Mouse (Mus musculus): ENCODE results near the gene Mrpl20.
"Not testable (repeated sequence)": the region's sequence is repeated elsewhere in the genome, so short reads cannot be mapped to it uniquely, and the experiment has no call there.

Gene Mrpl20

GRCm38 (mm10) chr4:155783486-155784080 is 19.1 kb upstream of the Mrpl20 start:
- peak; percentile 45 for DNase-seq (ENCODE audit: low read depth, low spot score)

- peak; percentile 72 for DNase-seq (ENCODE audit: low read depth, low spot score)
These were observed 18.5 kb upstream of the Mrpl20 start for GRCm38 (mm10) chr4:155784081-155784701.

GRCm38 (mm10) chr4:155785246-155785645 is 17.4 kb upstream of the Mrpl20 start:
- DNase-seq (ENCODE audit: low read depth, low spot score) = no peak

DNA sequence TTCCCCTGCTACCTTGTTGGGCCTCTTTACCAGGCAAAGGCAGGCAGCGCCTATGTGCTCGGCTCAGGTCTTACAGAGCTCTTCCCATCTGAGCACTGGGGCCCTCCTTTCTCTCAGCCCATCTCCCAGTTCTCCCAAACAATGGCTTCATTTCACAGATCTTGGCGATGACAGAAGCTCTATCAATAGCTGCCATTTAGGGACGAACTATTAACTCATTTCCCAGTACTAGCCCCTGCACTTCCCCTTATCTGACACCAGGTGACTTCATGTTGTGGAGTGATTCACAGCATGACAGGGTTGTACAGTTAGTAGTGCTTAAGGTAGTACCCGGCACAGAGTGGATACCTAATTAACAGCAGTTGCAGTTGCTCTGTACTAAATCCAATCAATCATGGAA is 16.9 kb upstream of the Mrpl20 start, which contains the start of gene Tmem88b:
Tmem88b (minus strand) TSS at position 56 of the 400 bp plus-strand sequence.
- peak; percentile 55 for DNase-seq (ENCODE audit: low read depth, low spot score)

- no peak for DNase-seq (ENCODE audit: low read depth, low spot score)
These were observed 14.4 kb upstream of the Mrpl20 start for GRCm38 (mm10) chr4:155788300-155788699.

- DNase-seq (ENCODE audit: low read depth, low spot score) = not testable (repeated sequence)
These were observed 13.8 kb upstream of the Mrpl20 start for GRCm38 (mm10) chr4:155788833-155789232.

DNA sequence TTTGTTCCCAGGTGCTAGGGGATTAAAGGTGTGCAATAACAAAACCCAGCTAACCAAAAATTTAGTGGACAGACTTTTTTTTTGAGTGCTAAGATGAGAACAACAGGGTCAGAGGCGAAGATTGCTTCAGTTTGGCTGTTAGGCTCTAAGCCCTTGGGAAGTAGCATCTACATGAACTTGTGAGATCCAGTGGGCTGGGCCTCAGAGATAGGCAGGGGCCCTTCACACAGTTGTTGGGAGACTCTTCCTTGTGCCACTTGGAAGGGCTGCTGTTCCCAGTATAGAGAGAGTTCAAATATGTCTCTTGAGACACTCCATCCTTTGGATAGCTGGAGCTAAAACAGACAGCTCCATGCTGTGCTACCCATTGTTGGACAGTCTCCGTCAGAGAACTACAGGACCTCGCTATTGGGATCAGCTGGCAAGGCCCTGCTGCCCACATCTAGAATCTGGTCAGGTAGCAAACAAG is 12.6 kb upstream of the Mrpl20 start, which contains the start of gene Ankrd65:
Ankrd65 (plus strand) TSS at position 419 of the 469 bp plus-strand sequence.
- DNase-seq (ENCODE audit: low read depth, low spot score) = no peak

GRCm38 (mm10) chr4:155790650-155791161 is 12.0 kb upstream of the Mrpl20 start:
- no peak for DNase-seq (ENCODE audit: low read depth, low spot score)

DNA sequence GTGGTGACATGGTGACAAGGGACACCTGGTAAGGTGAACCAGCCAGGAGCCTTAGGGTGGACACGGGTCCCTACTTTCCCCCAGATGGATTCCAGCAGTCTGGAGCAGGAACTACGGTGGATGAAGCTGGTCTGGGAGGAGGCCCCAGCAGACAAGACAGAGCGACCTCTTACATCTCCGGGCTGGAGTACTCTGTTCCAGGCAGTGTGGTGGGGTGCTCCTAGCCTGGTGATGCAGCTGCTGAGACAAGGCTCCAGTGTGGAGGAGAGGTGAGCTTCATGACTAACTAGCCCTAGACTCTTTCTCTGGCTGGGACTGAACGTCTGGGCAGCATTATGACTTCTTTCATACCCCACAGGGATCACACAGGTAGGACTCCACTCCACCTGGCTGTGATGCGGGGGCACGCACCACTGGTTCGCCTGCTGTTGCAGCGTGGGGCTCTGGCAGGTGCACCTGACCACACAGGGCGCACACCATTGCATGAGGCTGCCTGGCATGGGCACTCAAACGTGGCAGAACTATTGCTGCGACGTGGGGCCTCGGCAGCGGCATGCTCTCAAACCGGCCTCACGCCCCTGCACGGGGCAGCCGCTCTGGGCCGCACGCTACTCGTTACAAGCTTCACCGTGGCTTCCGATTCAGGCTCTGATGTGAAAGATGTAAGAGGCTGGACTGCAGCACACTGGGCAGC is 11.3 kb upstream of the Mrpl20 start:
- no peak for DNase-seq (ENCODE audit: low read depth, low spot score)

- no peak for DNase-seq (ENCODE audit: low read depth, low spot score)
These were observed 8.9 kb upstream of the Mrpl20 start for GRCm38 (mm10) chr4:155793730-155794129.

DNA sequence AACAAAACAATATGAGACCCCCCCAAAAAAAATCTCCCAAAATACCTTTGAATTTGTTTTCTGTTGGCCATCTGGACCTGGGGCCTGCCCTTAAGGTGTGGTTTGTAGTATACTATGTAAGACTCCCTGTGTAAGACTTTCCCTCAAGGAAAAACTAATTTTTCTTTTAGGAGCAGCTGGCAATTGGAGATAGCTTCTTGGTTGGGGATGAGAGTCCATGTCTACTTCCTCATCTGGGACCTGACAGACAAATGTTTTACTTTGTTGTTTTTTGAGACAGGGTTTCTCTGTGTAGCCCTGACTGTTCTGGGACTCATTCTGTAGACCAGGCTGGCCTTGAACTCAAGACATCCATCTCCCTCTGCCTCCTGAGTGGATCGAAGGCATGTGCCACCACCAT is 603 bp upstream of the Mrpl20 start:
- no peak for DNase-seq (ENCODE audit: low read depth, low spot score)

GRCm38 (mm10) chr4:155803340-155804041 is 813 bp downstream of the Mrpl20 start:
- DNase-seq (ENCODE audit: low read depth, low spot score) = peak; percentile 96

DNA sequence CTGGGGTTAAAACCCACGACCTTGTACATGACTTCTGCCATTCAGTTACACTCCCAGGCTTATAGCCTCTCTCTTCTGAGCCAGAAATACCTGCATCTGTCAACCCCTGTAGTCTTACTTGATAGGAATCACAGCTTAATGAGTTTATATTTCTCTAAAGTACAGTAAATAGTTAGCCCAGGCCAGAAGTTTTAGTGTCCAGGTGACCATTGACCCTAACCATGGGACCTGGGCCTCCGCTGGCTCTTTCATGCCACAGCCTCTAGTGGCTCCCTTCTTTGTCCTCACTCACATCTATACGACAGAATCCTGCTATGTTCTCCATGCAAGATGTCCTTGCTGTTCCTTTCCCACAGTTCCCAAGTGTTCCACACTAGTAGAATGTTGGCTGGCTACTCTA is 5.2 kb downstream of the Mrpl20 start:
- DNase-seq (ENCODE audit: low read depth, low spot score) = no peak

- peak; percentile 96 for DNase-seq (ENCODE audit: low read depth, low spot score)
These were observed 9.4 kb downstream of the Mrpl20 start, which contains the start of gene Ccnl2 for GRCm38 (mm10) chr4:155811929-155812664. Gene Ccnl2, plus strand, starts transcription at chr4:155812489.

GRCm38 (mm10) chr4:155812665-155813181 is 10.0 kb downstream of the Mrpl20 start:
- DNase-seq (ENCODE audit: low read depth, low spot score) = peak; percentile 62

GRCm38 (mm10) chr4:155817533-155817932 is 14.9 kb downstream of the Mrpl20 start:
- DNase-seq (ENCODE audit: low read depth, low spot score) = no peak

GRCm38 (mm10) chr4:155821025-155821424 is 18.3 kb downstream of the Mrpl20 start:
- peak; percentile 48 for DNase-seq (ENCODE audit: low read depth, low spot score)

DNA sequence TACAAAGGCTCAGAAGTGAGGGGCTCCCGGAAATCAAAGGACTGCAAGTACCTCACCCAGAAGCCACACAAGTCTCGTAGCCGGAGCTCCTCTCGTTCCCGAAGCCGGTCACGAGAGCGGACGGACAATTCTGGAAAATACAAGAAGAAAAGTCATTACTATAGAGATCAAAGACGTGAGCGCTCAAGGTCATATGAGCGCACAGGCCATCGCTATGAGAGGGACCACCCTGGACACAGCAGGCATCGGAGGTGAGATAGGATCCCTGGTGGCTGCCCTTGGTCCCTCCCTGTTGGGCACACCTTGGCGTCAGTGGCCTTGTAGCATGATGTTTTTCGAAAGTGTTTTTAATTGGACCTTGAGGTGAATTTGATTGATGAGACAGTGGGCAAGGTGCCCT is 20.8 kb downstream of the Mrpl20 start:
- no peak for DNase-seq (ENCODE audit: low read depth, low spot score)

- no peak for DNase-seq (ENCODE audit: low read depth, low spot score)
These were observed 27.2 kb downstream of the Mrpl20 start for GRCm38 (mm10) chr4:155829866-155830265.

GRCm38 (mm10) chr4:155830596-155830995 is 27.9 kb downstream of the Mrpl20 start:
- DNase-seq (ENCODE audit: low read depth, low spot score) = no peak

All from ES-CJ7 (cell line).